11 mouse cellular contexts compared by ENCODE assay signal in genomic region chr17:65674710-65675171, GRCm38 (mm10). TPM values are rescaled to one million over a fixed set of nuclear protein-coding genes. Genes with fewer than 3 reads are reported as not detected.
DNase-seq lines count a peak whose midpoint lies in the region; ATAC-seq and TF ChIP-seq lines count a peak whose summit lies in the region.
"Had no signal": no experiment of that assay in that cellular context is flagged by ENCODE, and none has a peak within 500 bp of the region (broad histone marks: within the 10 kb centered on the region; RNA-seq: fewer than 3 reads in every experiment).

No protein-coding gene starts in this region.

- H3K9me3 ChIP-seq in lung, embryonic 14.5 days (ENCODE audit: low read depth, low read length): no peaks in the 10 kb centered on the region
- H3K9me3 ChIP-seq: midbrain, embryonic 12.5 days had no signal

- ATAC-seq in lung, embryonic 14.5 days (ENCODE audit: insufficient read depth): no peak
- ATAC-seq in erythroblast, adult 5-6 weeks (replicated peaks; ENCODE audit: low FRiP score, poor library complexity, severe bottlenecking): peak; percentile 52
- ATAC-seq in cerebellum, adult (ENCODE audit: insufficient number of reproducible peaks, low FRiP score, low TSS enrichment): no peak

- peak; percentile 4 for DNase-seq in lung, embryonic 14.5 days
- DNase-seq in lung, postnatal 14 days: no peak
- DNase-seq in kidney, postnatal 10 days: peak; percentile 29
- no peak for DNase-seq in gastrocnemius, postnatal 10 days
- DNase-seq in MN1 (ENCODE audit: low spot score): no peak
- DNase-seq: cerebellum, adult 9-10 months had no signal

- no peaks in the 10 kb centered on the region for H3K36me3 ChIP-seq in lung, embryonic 14.5 days (ENCODE audit: insufficient read depth)
- H3K36me3 ChIP-seq in small intestine, adult 2 months (ENCODE audit: control insufficient read depth, insufficient read depth, low read length): no peaks in the 10 kb centered on the region

- TF ChIP-seq CTCF in lung, embryonic 14.5 days (IDR thresholded peaks at IDR 0.05; ENCODE audit: low read depth): no peak
- no peak for TF ChIP-seq CTCF in small intestine, adult 2 months (IDR thresholded peaks at IDR 0.05; ENCODE audit: extremely low read depth, insufficient read length, insufficient replicate concordance, low read depth, low read length)

- H3K27me3 ChIP-seq in lung, embryonic 14.5 days (ENCODE audit: insufficient read depth, low read length): no peaks in the 10 kb centered on the region
- H3K27me3 ChIP-seq in small intestine, adult 2 months (ENCODE audit: control insufficient read depth, insufficient read depth, low read length): no peaks in the 10 kb centered on the region
- H3K27me3 ChIP-seq: midbrain, embryonic 12.5 days had no signal

- TF ChIP-seq POLR2A in small intestine, adult 2 months (IDR thresholded peaks at IDR 0.05; ENCODE audit: low read depth, low read length): no peak

- no peak overlapping the region for H3K9ac ChIP-seq in lung, embryonic 14.5 days
- H3K9ac ChIP-seq: midbrain, embryonic 12.5 days had no signal

- H3K4me2 ChIP-seq in lung, embryonic 14.5 days: no peak overlapping the region
- H3K4me2 ChIP-seq: midbrain, embryonic 12.5 days had no signal

- H3K27ac ChIP-seq in lung, embryonic 14.5 days (ENCODE audit: low read depth): no peak overlapping the region
- peak overlapping the region; percentile 50; the same call in 1 of the 2 replicates for H3K27ac ChIP-seq in small intestine, adult 2 months (ENCODE audit: insufficient read depth, low read depth, low read length)
- H3K27ac ChIP-seq: midbrain, embryonic 12.5 days had no signal

- no peaks in the 10 kb centered on the region for H3K4me1 ChIP-seq in lung, embryonic 14.5 days (ENCODE audit: insufficient read depth)
- peaks cover 7% of the 10 kb centered on the region; the same call in 1 of the 2 replicates for H3K4me1 ChIP-seq in small intestine, adult 2 months (ENCODE audit: control insufficient read depth, insufficient read depth, insufficient read length, low read length)
- H3K4me1 ChIP-seq: midbrain, embryonic 12.5 days had no signal

- WGBS in lung, embryonic 14.5 days: 65% methylated on average over 1 of the region's 1 CpGs
- 13% methylated on average over 1 of the region's 1 CpGs for WGBS in small intestine, adult 2 months

- no peak overlapping the region for H3K4me3 ChIP-seq in lung, embryonic 14.5 days (ENCODE audit: low read depth, low read length)
- H3K4me3 ChIP-seq in small intestine, adult 2 months (ENCODE audit: low read depth, low read length): no peak overlapping the region
- H3K4me3 ChIP-seq: midbrain, embryonic 12.5 days had no signal

RNA-seq across cellular contexts. Expression of gene Txndc2, which starts 32.8 kb away (rescaled TPM):
- polyA plus RNA-seq in lung, embryonic 14.5 days (2014; fragmentation: Nextera tagmentation; extraction: Ambion mirVana): 0.16 TPM in 1 of 2 replicates, not detected in the other
- not detected in 2 replicates for total RNA-seq in erythroblast, adult 5-6 weeks (2015; ENCODE audit: low replicate concordance)
- not detected in 2 replicates for total RNA-seq in erythroblast, adult 5-6 weeks (2017; ENCODE audit: low replicate concordance)
- not detected in 2 replicates for polyA plus RNA-seq in small intestine, adult 2 months (2012; rRNA removed)
- under 1 TPM in 1 of 2 experiments, not detected in 1; 0.14 TPM for total RNA-seq in gastrocnemius, postnatal 10 days (2021)
- polyA plus RNA-seq: large intestine, adult 2 months had no signal

Comparison
In these comparisons a context has a peak if more than half of its experiments do, and no peak if none do; other contexts are left out.
1. DNase-seq: peak in lung, embryonic 14.5 days (single experiment) and kidney, postnatal 10 days (single experiment); none in lung, postnatal 14 days (single experiment), gastrocnemius, postnatal 10 days (single experiment) and MN1 (single experiment).